Mouse (Mus musculus) 416B (cell line): ENCODE data around the gene Cdca3.
"Not testable (repeated sequence)": the region's sequence is repeated elsewhere in the genome, so short reads cannot be mapped to it uniquely, and the experiment has no call there.

Source experiments
- DNase-seq: peaks from one replicate; pipeline ENCODE4 v3.0.0; 2011; ENCODE audit warnings: low read depth

Cdca3 gene

DNA sequence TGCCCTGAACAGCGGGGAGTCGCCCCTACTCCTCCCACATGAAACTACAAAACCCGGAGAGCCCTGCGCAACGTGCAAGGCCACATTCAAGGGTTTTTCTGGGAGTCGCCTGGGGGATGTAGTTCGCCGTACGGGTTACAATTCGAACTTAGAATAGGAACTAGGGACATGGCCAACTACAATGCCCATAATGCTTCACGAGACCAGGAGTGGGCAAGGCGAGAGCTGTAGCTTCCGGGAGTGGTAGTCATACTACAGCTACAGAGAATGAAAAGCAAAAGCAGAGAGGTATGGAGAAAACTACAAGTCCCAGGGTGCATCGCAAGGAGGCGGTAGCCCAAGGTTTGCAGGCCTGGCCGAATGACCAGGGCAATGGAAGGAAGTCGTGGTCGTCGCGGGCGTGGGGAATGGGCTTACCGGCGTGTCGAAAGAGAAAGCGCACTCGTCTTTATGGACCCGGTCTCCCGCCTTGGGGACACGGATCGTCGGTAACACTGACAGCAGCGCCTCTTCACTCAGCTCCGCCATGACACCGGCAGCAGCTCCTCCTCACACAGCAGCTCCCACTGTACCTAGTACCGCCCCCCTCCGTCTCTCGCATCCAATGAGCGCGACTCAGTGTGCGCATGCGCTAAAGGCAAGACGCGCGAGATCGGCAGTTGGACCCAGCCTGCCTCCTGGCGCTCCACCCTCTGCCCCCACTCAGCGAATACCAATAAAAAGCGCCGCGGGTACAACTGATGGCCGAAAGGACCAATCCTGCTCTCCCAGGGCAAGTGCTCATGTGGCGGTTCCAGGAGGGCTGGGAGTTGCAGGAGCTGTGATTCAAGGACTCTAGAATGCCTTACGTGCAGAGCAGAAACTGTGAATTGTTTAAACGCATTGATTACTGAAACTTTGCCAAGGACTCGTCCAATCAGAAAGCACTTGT lies at the start of gene Cdca3, which contains the start of gene Usp5:
Gene Cdca3, plus strand, starts transcription at position 680 of the 931 bp plus-strand sequence.
Gene Usp5, minus strand, starts transcription at position 617 of the 931 bp plus-strand sequence.
- DNase-seq, result peak; percentile 100

DNA sequence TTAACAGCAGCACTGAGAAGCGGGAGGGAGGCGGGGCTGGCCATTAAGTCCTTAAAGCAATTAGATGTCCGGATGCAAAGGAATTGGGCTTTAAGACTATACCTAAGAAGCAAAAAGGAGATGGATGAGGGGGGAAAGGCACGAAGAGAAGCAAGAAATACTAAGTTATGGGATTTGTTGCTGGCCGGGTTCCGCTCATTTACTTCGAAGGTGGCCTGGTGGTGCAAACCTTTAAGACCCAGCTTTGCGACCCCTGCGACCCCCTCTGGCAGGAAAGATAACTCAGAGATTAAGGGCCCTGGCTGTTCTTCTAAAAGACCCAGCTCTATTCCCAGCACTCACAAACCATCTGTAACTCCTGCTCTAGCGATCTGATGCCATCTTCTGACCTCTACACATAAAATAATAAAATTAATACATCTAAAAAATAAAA lies 49.3 kb upstream of the Cdca3 start:
- no peak for DNase-seq

DNA sequence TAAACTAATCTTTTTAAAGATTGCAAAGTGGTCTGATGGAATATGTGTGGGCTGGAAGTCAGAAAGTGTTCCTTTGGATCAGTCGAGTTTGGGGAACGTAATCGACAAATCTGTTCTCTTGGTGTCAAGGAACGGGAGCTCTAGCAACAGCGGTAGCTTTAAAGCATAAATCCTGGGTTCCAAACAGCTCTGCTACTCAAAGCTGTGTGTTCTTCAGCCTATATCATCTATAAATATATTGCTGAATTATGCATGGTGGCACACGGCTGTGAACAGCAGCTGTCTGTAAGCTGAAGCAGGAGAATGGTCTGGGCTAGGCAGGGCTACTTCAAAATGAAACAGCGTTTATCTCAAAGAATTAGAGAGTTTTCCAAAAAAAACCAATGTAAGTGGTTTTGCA lies 48.4 kb upstream of the Cdca3 start:
- no peak for DNase-seq

DNA sequence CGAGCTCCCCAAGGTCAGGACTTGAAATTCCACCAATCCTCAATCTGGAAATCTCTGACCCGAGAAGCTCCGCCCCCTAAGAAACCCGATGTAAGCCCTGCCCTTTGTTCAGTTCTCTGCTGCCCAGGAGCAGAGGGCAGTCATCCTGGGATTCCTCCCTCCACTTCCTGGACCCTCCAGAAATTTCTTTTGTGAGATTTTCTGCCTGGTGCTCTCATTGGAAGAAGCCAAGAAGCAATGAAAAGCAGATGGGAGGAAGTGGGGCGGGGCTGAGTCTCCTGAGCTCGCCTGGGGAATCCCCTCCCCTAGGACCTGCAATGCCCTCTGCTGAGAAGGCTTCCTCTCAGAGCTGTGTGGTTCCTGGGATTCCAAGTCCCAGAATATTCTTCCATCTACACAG lies 46.9 kb upstream of the Cdca3 start:
- peak; percentile 53 for DNase-seq

DNA sequence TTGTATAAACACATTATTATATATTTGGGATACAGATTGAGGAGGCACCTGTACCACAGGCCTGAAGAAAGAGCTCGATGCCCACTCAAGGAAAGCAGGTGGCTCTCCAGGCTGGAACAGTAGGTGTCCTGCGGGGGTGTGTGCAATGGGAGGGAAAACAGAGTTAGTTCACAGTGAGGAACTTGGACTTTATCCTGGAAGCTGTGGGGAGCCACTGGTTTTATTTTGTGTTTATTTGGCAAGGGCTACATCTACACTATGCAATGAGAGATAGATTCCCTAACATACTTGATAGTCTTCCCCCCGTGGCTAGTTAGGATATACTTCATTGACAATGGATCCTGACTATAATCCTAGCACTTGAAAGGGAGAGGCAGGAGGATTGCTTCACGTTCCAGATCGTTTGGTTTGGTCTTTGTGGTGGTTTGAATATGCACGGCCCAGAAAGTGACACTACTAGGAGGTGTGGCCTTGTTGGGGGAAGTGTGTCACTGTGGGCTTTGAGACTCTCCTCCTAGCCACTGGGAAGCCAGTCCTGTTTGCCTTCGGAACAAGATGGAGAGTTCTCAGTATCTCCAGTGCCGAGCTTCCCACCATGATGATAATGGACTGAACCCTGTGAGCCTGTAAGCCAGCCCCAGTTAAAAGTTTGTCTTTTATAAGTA lies 42.5 kb upstream of the Cdca3 start:
- peak; percentile 89 for DNase-seq

DNA sequence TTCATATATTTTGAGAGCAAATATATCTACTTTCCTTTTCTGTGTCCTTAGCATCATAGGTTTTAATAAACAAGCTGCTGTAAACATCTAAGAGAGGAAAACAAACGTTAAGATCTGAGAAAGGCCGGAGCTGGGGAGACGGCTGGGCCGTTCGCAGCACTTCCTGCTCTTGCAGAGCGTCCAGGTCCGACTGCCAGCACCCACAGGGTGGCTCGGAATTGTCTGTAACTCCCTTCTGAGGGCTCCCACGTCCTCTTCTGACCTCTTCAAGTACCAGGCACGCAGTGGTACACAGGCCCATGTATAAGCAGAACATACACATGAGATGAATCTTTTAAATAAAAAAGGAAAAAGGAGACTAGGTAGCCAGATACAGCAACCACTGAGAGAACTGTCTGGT lies 41.6 kb upstream of the Cdca3 start:
- no peak for DNase-seq

DNA sequence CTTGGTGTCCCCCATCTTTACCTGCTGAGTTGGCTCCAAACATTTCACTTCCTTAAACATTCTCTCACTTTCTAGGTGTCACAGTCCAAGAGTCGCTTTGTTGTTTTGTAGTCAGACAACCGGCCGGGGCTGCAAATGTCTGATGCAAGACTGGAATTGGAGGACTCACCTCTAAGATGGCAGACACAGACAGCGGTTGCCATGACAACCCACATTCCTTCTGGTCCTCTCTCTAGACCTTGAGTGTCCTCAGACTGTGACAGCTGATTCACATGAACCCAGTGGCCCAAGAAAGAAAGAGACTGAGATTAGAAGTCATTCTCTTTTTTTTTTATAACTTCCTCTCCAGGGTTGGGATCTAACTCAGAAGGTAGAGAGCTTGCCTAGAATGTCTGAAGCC lies 39.8 kb upstream of the Cdca3 start:
- no peak for DNase-seq

DNA sequence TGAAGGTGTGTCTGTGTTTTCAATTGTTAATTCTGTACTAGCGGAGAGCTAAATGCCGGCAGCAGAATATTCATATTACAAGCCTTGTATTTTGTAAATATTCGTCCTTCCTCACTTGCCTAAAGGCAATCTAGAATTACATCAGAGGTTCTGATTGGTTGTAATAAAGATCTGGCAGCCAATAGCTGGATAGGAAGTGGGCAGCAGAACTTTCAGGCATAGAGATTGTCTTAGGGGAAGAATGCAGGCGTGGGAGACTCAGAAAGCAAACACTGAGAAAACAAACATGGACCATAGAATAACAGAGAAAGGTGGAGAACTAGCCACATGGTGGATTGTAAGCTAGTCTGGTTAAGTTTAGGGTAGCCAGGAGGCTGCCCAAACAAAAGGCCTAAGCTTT lies 39.2 kb upstream of the Cdca3 start:
- DNase-seq, result no peak

DNA sequence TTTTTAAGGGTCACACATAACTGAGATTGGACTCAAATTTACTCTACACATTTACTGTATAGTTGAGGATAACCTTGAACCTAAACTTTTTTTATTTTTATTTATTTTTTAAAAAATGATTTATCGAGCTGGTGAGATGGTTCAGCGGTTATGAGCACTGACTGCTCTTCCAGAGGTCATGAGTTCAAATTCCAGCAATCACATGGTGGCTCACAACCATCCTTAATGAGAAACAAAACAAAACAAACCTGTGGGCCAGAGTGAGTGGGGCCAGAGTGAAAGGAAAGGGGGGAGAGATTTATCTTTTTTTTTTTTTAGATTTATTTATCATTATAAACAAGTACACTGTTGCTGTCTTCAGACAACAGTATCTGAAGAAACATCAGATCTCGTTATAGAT lies 37.4 kb upstream of the Cdca3 start:
- no peak for DNase-seq

DNA sequence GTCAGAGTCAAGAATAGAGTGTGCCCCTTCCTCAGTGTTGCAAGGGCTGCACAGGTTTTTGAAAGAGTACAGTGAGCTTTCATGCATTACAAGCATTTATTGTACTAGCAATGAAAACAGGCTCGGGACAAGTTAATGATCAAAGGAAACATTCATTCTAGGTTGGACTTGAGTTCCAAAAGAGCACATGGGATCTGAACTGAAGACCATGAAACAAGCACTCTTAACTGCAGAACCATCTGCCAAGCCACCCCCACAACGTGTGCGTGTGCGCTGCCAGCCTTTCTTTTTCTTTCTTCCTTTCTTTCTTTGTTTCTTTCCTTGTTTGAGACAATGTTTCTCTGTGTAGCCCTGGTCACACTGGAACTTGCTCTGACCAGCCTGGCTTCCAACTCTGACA lies 33.6 kb upstream of the Cdca3 start:
- no peak for DNase-seq

DNA sequence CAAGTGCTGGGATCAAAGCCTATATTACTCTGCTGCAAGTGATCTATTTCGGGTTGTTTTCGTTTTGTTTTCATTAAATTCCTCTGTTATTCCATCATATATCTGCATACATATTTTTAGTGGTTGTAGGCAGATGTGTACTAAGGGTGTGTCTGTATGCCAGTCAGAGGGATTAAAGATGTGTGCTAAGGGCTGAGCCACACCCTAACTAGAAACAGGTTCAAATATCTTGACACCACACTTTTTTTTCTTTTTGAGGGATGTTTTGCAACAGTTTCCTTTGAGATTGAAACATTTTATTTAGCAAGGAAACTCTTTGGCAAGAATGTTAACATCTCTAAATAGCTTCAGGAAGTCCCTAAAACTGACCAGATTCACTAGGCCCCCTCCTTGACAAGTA lies 33.1 kb upstream of the Cdca3 start:
- DNase-seq, result peak; percentile 68

DNA sequence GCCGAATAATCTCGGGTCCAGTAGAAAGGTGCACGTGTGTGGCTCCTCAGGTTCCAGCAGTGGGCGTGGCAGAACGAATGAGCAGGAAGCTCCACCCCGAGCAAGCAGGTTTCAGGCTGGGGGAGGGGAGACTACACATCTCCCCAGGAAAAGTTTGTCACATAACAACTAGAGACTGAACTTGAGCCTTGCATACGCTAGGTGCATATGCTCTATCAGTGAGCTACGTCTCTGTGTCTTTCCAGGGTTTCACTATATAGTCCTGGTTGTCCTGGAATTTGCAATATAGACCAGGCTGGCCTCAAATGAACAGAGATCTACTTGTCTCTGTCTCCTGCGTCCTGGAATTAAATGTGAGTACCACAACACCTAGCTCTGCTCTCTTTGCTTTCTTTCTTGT lies 26.9 kb upstream of the Cdca3 start:
- DNase-seq, result not testable (repeated sequence)

DNA sequence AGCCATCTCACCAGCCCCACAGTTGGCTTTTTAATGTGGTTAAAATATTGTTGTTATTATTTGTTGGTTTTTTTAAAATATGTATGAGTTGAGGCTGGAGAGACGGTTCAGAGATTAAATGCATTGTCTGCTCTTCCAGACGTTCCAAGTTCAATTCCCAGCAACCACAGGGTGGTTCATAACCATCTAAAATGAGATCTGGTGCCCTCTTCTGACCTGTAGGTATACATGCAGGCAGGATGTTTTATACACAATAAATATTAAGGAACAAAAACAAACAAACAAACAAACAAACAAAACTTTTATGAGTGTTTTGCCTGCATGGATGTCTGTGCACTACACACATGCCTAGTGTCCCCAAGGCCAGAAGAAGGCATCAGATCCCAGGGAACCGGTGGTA lies 26.3 kb upstream of the Cdca3 start:
- DNase-seq, result no peak

DNA sequence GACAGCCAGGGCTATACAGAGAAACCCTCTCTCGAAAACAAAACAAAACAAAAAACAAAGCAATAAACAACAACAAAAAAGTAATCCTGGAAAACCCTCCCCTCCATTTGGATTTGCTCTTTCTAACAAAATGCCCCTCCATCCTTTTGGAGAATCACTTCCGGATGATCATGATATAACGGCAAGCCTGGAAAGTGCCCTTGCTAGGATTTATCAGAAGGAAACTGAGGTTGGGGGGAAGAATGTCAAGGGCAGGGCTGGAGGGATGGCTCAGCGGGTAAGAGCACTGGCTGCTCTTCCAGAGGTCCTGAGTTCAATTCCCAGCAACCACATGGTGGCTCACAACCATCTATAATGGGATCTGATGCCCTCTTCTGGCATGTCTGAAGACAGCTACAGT lies 25.7 kb upstream of the Cdca3 start:
- not testable (repeated sequence) for DNase-seq

DNA sequence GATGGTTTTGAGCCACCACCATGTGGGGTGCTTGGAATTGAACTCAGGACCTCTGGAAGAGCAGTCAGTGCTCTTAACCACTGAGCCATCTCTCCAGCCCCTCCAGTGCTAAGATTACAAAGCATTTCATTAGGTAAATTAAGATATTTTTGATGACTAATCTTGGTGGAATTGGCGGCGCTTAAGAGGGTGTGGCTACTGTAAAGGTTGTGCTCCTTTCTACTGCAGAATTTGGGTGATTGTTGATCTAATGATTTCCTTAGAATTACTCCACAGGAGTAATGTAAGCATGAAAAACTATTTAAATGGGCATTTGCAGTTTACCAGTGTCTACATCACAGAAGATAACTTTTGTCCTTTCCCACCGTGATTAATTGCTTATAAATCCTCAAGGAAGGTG lies 25.0 kb upstream of the Cdca3 start:
- peak; percentile 56 for DNase-seq

DNA sequence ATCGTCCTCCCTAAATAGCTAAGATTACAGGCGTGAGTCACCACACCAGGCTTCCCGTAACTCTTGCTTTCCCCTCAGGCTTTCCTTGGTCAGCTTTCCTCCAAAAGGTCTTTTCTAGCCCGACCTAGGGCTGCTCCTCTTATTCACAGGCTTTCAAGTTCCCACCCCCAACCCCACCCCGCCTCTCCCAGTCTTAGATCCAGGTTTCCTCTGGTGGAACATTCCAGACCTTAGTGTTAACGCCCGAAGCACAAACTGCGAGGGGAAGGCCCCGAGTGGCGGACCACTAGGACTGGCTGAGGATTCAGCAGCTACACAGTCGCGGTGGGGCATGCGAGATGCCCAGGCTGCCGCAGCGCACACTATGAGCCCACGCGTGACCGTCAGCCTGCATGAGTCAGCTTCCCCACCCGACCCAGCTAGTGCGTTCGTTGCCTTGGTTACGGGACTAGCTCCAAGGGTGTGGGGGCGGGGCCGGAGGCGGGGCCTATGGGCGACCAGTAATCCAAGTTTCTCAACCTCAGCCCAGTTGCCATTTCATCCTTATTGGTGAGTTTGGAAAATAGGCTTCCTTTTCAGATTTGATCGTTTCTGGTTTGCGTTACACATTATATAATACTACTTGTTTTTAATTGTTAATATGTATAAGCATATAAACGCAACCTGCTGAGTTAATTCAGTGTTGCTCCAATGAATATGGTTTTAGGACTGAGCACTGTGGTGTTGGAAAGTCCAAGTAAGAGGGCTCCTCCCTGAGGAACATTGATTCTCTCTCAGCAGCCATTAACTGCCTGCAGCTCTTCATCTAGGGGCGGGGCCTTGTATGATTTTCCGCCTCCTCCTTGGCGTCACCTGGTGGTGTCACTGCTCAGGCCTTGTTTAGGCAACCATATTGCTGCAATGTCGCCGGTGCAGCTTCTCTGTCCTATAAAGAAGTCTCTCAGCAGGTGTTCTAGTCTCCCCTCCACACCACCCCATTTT lies 23.7 kb upstream of the Cdca3 start:
- DNase-seq, result peak; percentile 98

DNA sequence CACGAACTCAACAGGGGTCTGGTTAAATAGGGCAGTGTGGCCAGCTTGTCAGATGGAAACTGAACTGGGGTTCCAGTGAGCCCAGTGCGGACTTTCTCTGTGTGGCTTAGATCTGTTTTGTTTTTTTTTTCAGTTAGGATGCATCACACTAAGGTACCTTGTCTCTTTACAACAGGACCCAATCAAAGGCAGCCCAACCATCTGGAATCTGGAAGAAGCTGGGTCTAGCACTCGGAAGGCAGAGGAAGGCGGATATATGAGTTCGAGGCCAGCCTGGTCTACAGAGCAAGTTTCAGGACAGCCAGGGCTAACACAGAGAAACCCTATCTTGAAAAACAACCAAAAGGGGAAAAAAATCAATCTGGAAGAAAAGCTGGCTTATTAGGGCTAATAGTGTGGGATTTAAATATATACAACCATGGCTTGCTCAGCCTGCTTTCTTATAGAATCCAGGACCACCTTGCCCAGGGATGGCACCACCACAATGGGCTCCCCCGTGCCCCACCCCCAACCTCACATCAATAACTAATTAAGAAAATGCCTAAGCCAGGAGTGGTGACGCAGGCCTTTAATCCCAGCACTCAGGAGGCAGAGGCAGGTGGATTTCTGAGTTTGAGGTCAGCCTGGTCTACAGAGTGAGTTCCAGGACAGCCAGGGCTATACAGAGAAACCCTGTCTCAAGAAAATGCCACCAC lies 22.8 kb upstream of the Cdca3 start:
- no peak for DNase-seq

DNA sequence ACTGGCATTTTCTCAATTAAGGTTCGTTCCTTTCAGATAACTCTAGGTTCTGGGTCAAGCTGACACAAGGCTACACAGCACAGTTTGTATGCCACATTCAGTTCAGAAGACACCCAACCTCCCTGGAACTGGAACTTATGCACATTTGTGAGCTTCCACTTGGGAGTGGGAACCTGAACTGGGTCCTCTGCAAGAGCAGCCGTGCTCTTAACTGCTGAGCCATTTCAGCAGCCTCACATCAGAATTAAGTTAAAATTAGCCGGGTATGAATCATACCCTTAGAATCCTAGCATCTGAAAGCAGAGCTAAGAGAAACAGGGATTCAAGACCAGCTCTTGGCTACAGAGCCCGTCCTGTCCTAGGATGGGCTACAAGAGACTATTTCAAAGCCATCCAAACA lies 22.0 kb upstream of the Cdca3 start:
- DNase-seq, result no peak

DNA sequence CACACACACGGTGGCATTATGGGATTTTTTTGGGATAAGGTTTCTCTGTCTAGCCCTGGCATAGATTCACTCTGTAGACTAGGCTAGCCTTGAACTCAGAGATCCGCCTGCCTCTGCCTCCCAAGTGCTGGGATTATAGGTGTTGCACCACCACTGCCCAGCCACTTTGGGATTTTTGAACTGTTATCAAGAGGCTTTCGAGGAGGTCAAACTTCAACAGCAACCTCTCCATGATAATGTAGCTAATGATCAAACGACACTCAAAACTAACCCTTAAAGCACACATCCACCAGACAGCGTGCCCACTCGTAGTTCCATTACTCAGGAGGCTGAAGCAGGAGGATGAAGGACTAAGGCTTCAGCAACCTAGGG lies 21.4 kb upstream of the Cdca3 start:
- no peak for DNase-seq

DNA sequence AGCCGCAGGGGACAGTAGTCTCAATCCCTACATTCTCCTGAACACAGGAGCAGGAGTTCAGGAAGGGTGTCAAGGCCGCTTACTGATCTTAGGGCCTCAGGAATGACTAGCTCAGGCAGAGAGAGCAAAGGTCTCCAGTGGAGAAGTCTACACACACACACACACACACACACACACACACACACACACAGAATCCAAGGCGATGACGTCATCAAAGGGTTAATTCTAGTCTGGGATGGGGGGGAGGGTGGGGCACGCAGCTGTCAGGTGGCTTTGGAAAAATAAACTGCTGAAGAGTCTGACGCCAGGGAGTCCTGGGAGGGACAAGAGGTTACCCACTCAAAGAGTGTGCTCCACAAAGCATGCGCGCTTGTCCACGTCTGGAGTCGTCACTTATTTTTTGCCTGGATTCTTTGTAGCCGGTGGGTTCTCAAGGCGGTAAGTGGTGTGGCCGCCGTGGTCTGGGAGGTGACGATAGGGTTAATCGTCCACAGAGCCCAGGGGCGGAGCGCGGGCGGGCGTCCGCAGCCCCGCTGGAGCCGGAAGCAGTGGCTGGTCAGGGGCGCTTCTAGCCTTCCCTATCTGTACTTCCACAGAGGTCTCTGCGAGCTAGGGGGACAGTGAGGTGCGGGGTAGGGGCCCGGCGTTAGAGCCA lies 20.9 kb upstream of the Cdca3 start, which contains the start of gene Spsb2:
Gene Spsb2, plus strand, starts transcription at position 304 of the 655 bp plus-strand sequence.
- peak; percentile 86 for DNase-seq
